Mouse (Mus musculus): ENCODE data around the gene Smox. TPM values are rescaled to one million over a fixed set of nuclear protein-coding genes. Genes with fewer than 3 reads are reported as not detected.
"Not testable (repeated sequence)": the region's sequence is repeated elsewhere in the genome, so short reads cannot be mapped to it uniquely, and the experiment has no call there.

The Smox gene
- 10 to 100 TPM; 75.6 to 87.3 TPM for total RNA-seq (2021)

DNA sequence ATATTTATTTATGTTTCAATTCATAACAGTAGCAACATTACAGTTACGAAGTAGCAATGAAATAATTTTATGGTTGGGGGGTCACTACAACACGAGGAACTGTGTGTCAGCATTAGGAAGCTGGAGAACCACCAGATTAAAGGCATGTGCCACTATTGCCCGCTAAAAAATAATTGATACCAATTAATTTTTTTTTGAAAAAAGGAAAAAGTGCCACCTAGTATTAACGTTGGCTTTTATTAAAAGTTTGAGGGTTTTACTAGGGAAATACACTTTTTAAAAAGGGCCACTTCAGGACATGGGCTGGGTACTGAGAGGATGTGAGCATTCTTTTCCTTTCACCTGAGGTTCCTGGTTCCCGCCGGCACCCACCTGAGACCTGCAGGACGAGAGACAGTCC lies at the start of gene Smox:
Gene Smox, plus strand, starts transcription at position 301 of the 400 bp plus-strand sequence.
- no peak for DNase-seq

DNA sequence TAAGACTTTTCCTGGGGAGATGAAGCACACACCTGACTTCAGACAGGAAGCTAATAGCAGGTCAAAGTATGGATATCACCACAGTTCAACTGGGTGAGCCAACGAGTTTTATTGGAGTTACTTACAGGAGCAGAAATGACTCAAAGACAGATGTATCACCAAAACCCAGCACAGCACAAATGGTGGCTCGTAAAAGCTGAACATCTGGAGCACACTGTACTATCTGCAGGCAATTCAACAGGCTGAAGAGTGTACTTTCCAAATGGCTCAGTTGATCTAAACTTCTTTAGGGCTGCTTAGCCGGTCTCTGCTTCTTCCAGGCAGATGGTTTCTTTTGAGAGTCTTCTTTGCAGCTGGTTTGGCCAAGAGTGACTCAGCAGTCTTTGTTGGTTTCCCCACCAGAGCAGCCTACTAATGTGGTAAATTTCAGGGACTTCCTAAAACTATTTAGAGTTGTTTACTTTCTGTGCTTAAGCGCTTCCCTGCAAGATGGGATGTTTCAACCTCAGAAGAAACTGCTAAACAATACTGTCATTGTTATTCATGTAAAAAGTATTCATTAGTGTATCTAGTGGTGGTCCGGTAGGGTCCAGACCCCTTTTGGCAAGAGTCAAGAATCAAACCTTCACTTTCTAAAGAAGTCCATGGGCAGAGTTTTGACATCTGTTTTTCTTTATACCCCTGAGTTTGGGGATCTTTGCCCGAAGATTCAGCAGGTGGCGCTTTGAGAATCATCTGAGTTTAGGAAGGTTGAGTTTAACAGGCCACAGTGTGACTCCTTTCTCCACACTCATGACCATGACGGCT lies 48.0 kb upstream of the Smox start:
- no peak for DNase-seq

- no peak for DNase-seq
Observed at GRCm38 (mm10) chr2:131443891-131444190, 47.5 kb upstream of the Smox start.

- DNase-seq: no peak
Observed at GRCm38 (mm10) chr2:131446416-131446982, 44.8 kb upstream of the Smox start.

DNA sequence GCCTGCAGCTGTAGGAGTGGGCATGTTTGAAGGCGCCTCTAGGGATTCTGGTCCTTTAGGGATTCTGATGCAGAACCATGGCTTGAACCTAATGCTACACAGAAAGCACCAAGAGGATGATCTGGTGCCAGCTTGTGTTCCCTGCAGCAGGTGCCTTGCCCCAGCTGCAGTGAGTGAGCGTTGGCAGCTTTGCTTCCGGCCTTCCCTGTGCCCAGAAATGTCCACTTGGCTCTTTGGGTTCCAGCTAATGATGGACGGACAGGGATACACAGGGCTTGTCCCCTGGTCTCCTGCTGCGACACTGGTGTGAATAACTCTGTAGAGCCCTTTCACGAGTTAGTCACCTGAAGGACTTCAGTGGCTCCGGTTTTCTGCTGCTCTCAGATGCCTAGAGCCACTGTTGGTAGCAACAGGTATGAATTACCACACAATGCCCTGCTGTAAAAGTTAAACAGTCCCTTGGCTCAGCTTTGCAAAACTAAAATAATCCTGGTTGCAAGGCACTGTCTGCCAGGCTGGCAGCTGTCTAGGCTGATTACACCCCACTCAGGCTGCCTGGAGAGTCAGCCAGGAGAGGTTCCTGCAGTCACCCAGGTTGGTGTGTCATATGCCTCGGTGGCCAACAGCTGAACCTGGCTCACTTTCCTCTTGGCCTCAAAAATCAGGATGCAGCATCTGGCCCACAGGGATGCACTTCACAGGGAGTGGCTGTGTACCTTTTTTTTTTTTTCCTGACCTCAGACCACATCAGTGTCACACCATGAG lies 43.5 kb upstream of the Smox start:
- no peak for DNase-seq

DNA sequence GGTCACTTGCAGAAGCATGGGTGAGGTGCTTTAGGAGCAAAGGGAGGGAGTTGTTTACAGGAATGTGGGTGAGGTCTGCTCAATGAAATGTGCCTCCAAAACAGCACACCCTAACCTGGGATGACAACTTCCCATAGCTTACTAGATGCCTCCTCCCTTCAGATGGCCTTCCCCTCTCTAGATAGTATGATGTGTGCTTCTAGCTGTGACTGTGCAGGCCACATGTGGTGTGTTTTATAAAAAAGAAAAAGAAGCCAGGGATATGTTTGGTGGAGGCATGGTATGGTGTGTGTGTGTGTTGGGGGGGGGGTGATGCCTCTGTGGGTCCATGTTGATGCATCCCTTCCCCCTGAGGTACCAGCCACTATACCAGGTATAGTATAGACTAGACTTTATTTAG lies 42.9 kb upstream of the Smox start:
- no peak for DNase-seq

DNA sequence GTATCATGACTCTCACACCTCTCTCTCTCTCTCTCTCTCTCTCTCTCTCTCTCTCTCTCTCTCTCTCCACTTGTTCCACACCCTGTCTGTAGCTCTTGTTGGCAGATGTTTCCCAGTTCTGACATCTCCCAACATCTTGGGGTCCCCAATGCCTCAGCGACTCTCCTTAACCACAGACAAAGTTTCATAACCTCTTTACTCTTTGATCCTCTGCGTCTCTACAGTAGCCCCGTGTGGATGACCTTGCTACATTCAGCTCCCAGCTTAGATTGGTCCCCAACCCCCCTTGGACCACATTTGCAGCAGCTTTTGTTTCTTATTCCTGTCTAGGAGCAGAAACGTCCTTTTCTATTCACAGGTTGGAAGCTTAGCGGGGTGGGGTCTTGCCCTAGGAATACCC lies 41.6 kb upstream of the Smox start:
- DNase-seq: no peak

DNA sequence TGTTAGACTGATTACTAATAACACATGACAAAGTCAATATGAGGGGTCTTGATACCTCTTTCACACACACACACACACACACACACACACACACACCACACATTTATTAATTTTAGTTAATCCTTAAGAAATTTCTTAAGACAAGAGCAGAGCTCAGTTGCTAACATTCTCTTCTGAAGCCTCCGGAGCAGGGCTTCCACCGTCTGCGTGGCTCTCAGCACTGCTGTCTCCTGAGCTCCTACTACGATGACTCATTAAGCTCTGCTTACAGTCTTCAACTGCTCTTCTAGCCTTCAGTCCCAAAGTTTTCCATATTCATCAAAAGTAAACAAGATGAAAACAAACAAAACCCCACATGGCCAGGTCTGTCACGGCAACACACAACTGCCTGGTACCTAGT lies 40.8 kb upstream of the Smox start:
- no peak for DNase-seq

DNA sequence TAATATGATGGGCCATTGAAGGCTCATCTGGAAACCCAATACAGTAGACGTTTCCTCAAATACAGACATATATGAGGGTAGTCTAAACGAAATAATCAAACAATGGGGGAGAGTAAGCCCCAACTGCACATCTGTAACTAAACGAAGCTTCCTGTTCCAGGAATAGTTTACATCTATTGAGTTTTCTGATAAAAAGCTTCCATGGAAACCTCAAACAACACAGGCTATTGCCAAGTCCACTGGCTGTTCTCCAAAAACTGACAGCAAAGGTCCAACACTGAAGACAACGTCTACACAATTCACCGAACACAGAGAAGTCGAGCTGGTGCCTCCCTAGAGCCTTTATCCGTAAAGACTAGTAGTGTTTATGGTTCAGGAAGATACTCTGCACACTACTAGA lies 33.6 kb upstream of the Smox start:
- DNase-seq: no peak

- DNase-seq: no peak
Observed at GRCm38 (mm10) chr2:131460946-131461682, 30.2 kb upstream of the Smox start.

DNA sequence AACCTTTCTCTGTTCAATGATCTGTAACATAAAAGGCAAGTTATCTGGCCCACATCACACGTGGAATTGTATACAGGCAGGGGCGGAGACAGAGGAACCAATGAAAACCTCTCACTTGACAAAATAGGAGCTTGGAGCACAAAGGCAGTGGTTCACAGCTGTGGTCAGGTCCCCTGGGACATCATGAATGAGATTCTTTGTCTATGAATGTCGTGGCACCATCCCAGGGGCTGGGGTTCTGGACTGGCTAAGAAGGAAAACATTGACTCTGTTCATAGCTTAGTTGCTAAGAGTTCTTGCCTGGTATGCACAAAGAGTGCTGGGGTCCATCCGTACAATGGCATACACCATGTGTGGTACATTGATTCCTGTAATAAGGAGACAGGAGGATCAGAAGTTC lies 28.3 kb upstream of the Smox start:
- peak in 1 of 2 experiments; percentile 21 for DNase-seq

GRCm38 (mm10) chr2:131464147-131464546 lies 27.1 kb upstream of the Smox start:
- no peak for DNase-seq

DNA sequence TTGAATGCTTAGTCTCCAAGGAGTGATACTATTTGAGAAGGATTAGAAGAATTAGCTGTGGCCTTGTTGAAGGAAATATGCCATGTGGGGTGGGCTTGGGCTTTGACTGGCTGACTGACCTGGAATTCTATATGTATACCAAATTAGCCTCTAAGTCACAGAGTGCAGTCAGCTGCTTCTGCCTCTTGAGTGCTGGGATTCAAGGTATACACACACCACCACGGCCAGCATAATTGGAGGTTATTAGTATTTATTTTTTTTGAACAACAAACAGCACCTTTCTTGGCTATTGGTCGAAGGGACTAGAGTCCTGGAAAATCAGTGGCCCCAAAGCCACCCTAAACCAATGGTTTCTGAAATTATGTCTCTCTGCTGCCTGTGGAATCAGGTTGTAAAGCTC lies 24.6 kb upstream of the Smox start:
- no peak for DNase-seq

DNA sequence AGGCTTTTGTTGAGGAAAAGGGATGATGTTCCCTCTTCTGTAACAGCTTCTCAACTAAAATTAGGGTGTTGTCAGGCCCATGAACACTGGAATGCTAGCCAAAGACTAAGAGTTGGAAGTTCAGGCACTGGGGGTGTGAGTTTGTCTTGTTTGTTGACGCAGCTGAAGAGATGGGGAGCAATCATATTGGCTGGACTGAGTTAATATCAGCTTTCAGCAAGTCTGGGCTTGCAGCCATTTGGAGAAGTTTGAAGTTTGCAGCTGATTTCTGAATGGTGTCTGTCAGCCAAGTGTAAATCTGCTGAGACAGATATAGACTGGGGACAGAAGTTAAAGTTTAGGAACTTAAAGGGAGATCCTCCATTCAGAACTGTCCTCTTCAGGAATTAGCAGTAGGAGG lies 21.4 kb upstream of the Smox start:
- no peak for DNase-seq

DNA sequence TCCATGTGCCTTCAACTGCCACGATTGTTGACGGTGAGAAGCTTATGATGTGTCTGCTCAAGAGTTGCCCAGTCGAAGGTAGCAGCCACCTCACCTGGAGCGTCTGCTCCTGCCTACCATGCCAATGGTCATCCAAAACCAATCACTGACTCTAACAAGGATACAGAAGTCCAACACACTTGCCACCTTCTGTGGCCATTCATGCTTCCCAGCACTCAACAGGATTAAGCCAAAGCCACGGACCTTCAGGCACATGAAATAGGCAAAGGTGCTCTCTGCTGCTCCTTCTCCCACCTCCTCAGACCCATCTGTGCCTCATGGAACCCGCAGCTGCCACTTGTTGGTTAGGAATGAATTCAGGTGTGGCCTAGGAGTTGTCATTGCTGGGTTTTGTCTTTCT lies 17.5 kb upstream of the Smox start:
- no peak for DNase-seq

DNA sequence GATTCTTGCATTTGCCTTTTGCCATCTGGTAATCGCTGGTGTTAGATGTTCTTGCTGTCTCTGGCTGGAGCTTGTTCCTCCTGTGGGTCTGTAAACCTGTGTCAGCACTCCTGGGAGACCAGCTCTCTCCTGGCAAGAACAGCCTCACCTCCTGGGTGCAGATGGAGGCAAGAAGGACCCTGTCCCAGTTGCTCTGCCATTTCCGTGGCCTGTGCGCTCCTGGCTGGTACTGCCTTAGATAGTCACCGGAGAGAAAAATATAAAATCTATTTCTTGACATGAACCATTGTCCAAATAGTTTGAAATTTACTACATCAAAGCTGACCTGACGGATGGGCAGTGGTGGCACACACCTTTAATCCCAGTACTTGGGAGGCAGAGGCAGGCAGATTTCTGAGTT lies 14.2 kb upstream of the Smox start:
- DNase-seq: not testable (repeated sequence)

- DNase-seq: no peak
Observed at GRCm38 (mm10) chr2:131477917-131478316, 13.4 kb upstream of the Smox start.

GRCm38 (mm10) chr2:131478349-131478748 lies 12.9 kb upstream of the Smox start:
- DNase-seq: no peak

DNA sequence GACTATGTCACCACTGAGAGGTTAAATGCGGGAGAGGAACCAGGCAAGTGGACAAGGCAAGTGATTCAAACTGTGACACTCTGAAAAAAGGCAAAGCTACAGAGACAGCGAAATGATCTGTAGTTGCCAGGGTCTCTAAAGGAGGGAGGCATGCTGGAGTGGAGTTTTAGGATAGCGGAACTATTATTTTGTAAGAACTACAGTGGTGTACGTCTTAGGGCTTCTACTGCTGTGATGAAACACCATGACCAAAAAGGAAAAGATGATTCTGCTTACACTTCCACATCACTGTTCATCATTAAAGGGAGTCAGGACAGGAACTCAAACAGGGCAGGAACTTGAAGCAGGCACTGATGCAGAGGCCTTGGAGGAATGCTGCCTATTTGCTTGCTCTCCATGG lies 12.4 kb upstream of the Smox start:
- DNase-seq: no peak

DNA sequence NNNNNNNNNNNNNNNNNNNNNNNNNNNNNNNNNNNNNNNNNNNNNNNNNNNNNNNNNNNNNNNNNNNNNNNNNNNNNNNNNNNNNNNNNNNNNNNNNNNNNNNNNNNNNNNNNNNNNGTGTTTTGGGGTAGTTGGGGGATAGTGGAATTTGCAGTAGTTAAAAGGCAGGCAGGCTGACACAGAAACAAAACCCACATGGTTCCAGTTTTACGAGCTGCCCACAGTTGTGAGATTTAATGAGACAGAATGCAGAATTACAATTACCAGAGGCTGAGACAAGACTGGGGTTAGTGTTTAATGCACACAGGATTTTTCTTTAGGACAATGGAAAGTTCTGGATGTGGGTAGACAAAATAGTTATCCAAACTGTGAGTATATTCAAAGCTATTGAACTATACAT lies 9.6 kb upstream of the Smox start:
- no peak for DNase-seq

- DNase-seq: no peak
Observed at GRCm38 (mm10) chr2:131482478-131482877, 8.8 kb upstream of the Smox start.

DNA sequence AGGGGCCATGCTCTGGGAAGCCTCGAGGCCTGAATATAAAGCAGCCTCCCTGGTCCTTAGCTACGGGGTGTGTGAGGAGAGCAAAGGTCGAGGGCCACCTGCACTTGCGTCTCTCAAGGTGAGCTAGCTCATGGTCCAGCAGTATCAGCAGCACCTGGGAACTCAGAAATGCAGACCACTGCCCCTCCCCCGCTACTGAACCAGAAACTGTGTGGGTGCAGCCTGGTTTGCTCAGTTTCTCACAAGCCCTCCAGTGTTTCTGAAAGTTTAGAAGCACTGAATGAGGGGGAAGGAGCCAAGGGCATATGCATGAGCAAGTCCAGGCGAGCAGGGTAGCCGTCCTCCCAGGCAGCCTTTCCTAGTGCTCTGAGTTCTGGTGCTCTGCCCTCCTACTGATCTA lies 7.7 kb upstream of the Smox start:
- no peak for DNase-seq

DNA sequence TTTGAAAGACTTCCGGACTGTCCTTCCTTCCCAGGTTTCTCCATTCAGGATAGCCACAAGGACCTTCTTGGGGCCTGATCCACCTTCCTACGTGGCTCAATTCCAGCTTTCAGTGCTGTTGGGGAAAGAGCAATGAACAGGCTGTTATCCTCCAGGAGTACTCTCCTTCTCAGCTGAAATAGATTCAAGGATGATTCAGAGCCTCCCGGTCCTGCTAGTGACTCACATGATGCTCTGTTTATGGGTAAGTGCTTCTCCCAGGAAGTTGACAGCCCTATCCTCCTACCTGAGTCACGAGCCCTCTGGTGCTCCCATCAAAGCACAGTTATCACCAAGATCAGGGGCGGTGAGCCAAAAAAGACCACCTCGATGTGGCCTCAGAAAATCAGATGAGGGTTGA lies 7.1 kb upstream of the Smox start:
- DNase-seq: no peak
